Mouse (Mus musculus): ENCODE measurements at regions not wholly inside any gene's neighbourhood (a gene's known extent, or its start where the extent isn't known, plus 50 kb on each side); places are given as distances from the start of the nearest gene placed in this dataset.

GRCm38 (mm10) chr13:16100253-16100652, 88.6 kb downstream of the Inhba start:
- DNase-seq (ENCODE audit: low spot score), result no peak

- no peak for DNase-seq (ENCODE audit: low spot score)
Measured at GRCm38 (mm10) chr13:16114837-16115236, 103.2 kb downstream of the Inhba start.

- no peak for DNase-seq (ENCODE audit: low spot score)
Measured at GRCm38 (mm10) chr13:16146686-16147085, 135.0 kb downstream of the Inhba start.

- DNase-seq (ENCODE audit: low spot score), result no peak
Measured at GRCm38 (mm10) chr13:16154926-16155325, 143.3 kb downstream of the Inhba start.

- no peak for DNase-seq (ENCODE audit: low spot score)
Measured at GRCm38 (mm10) chr13:16165204-16165894, 153.7 kb downstream of the Inhba start.

GRCm38 (mm10) chr13:16196692-16197091, 185.0 kb downstream of the Inhba start:
- no peak for DNase-seq (ENCODE audit: low spot score)

- no peak for DNase-seq (ENCODE audit: low spot score)
Measured at GRCm38 (mm10) chr13:16200046-16200445, 188.4 kb downstream of the Inhba start.

GRCm38 (mm10) chr13:16203147-16203546, 191.5 kb downstream of the Inhba start:
- DNase-seq (ENCODE audit: low spot score), result no peak

GRCm38 (mm10) chr13:16204097-16204496, 192.4 kb downstream of the Inhba start:
- no peak for DNase-seq (ENCODE audit: low spot score)

GRCm38 (mm10) chr13:16211482-16211881, 199.8 kb downstream of the Inhba start:
- no peak for DNase-seq (ENCODE audit: low spot score)

GRCm38 (mm10) chr13:16219877-16220276, 208.2 kb downstream of the Inhba start:
- no peak for DNase-seq (ENCODE audit: low spot score)

GRCm38 (mm10) chr13:16222942-16223600, 211.4 kb downstream of the Inhba start:
- no peak for DNase-seq (ENCODE audit: low spot score)

GRCm38 (mm10) chr13:16261145-16261544, 249.5 kb downstream of the Inhba start:
- DNase-seq (ENCODE audit: low spot score), result no peak

GRCm38 (mm10) chr13:16279974-16280373, 268.3 kb downstream of the Inhba start:
- DNase-seq (ENCODE audit: low spot score), result no peak

GRCm38 (mm10) chr13:16280742-16281141, 269.1 kb downstream of the Inhba start:
- no peak for DNase-seq (ENCODE audit: low spot score)

GRCm38 (mm10) chr13:16281777-16282176, 270.1 kb downstream of the Inhba start:
- no peak for DNase-seq (ENCODE audit: low spot score)

- DNase-seq (ENCODE audit: low spot score), result no peak
Measured at GRCm38 (mm10) chr13:16282230-16282629, 270.6 kb downstream of the Inhba start.

GRCm38 (mm10) chr13:16283336-16283735, 271.7 kb downstream of the Inhba start:
- DNase-seq (ENCODE audit: low spot score), result no peak

- DNase-seq (ENCODE audit: low spot score), result no peak
Measured at GRCm38 (mm10) chr13:16289633-16290032, 278.0 kb downstream of the Inhba start.

GRCm38 (mm10) chr13:16290784-16291183, 279.1 kb downstream of the Inhba start:
- no peak for DNase-seq (ENCODE audit: low spot score)

- no peak for DNase-seq (ENCODE audit: low spot score)
Measured at GRCm38 (mm10) chr13:16291661-16292291, 280.1 kb downstream of the Inhba start.

GRCm38 (mm10) chr13:16299756-16300155, 288.1 kb downstream of the Inhba start:
- no peak for DNase-seq (ENCODE audit: low spot score)

GRCm38 (mm10) chr13:16314669-16315068, 303.0 kb downstream of the Inhba start:
- DNase-seq (ENCODE audit: low spot score), result no peak

Data from retina, embryonic 14.5 days (tissue).